Mouse (Mus musculus) cerebellum, adult 9-10 months (tissue): ENCODE data around the gene Bud23.
"Not testable (repeated sequence)": the region's sequence is repeated elsewhere in the genome, so short reads cannot be mapped to it uniquely, and the experiment has no call there.

Experiments used
- DNase-seq: peaks from one replicate; pipeline ENCODE4 v3.0.0; 2022

The Bud23 gene

DNA sequence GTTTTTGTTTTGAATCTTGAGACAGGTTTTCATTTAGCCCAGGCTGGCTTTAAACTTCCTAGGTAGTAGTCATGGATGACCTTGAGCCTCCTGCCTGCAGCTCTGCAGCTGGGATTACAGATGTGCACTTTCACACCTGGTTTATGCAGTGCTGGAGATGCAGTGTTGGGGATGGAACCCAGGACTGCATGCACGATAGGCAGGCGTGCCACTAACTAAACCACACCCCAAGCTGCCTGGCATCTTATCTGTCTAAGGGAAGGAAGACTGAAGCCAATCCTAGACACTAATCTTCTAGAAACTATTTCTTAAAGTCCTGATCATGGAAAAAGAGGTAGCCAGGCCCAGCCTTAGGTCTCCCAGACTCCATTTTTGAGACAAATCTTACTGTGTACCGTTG lies 5.7 kb upstream of the Bud23 start:
- no peak for DNase-seq

DNA sequence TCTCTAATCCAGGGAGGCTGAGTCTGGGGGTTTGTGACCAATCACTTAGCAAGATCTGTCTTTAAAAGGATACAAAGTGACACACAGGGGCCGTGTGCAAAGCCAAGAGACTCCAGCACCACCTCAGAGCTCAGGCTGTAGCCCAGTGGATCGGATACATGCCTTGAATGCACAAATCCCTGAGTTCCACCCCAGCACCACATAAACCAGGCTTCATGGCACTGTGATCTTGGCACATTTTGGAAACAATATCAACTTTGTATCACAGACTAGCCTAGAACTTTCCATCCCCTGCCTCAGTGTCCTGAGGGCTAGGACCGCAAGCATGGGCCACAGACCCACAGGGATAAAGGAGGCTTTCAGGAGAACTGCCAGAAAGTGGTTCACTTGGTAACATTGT lies 1.2 kb upstream of the Bud23 start:
- DNase-seq = no peak

DNA sequence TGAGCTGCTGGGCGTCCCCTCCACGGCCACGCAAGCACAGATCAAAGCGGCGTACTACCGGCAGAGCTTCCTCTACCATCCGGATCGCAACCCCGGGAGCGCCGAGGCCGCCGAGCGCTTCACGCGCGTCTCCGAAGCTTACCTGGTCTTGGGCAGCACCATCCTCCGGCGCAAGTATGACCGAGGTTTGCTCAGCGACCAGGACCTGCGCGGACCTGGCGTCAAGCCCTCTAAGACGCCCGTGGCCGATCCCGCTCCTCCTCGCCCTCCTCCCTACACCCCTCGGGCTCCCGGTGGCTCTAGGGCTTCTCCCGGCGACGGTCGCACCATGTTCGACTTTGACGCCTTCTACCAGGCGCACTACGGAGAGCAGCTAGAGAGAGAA lies 385 bp downstream of the Bud23 start:
- no peak for DNase-seq

DNA sequence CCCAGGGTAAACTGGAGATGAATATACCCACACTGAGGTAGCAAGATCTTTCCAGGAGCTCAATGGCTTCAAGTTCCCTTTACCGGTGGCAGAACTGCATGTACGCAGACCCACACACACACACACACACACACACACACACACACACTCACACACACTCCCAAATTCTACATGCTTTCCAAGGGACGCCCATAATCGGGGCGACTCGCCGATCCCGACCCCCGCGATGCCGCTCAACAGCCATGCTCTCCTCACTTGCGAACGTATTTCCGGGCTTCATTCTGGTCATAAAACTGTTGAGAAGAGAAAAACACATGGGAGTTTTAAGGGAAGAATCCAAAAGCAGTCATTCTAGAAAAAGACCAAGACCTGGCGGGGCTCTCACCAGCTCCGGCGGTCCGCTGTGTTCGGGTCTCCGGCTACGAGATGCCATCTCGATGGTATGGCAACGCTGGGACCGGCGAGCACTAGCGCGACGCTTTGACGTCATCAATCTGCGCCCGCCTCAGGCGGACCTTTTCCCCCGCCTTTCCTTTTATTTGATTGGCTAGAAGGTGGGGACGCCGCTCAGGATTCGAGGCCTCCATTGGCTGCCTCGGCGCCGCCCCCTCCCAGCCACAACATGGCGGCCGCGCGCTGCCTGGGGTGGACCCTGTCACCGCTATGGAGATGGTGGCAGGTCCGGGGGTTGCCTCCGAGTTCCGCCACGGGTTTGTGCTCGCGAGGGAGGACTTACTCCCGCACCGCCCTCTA lies 954 bp downstream of the Bud23 start, which contains the start of gene Dnajc30:
Dnajc30 (plus strand) TSS at position 574 of the 753 bp plus-strand sequence.
- DNase-seq = peak; percentile 97

DNA sequence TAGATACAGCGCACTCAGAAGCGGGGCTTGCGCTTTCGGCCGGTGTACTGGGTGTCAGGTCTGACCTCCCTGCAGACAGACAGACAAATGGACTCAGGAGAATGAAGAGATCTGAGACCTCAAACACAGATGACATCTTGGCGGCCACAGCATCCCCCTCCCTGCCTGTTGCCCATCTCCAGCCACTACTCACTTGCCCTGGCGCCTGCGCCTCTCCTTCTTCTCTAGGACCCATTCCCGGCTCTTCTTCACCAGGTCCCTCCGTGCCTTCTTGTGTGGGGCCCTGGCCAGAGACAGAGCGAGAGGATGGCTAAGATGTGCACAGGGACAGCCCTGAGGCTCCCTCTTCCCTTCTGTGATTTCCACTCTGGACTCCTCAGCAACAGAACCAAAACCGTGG lies 11.4 kb downstream of the Bud23 start:
- DNase-seq = no peak

DNA sequence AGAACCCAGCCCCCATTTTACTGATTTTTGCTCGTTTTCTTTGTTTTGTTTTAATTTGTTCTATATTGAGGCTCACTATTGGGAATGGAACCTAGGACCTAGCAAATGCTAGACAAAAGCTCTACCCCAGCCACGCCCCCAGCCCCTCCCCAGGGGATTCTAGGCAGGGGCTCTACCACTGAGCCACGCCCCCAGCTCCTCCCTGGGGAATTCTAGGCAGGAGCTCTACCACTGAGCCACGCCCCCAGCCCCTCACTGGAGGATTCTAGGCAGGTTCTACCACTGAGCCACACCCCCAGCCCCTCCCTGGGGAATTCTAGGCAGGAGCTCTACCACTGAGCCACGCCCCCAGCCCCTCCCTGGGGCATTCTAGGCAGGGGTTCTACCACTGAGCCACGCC lies 15.5 kb downstream of the Bud23 start:
- not testable (repeated sequence) for DNase-seq

DNA sequence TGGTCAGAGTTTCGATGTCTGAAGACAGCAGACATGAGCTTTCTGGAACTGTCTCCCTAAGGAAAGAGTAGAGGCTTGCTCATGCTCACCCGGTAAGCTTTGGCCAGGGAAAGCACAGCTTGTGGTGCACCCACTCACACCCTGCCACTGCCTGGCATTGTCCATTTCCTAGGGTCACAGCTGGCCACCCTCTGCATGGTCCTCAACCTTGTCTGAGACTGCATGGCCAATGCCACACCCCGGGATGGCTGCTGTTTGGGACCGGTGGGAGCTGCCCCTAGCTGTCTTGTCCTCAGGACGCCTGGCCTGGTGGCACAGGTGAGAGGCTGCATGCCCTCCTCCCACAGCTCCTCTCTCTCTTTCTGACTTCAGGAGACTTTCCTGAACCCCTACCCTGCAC lies 16.2 kb downstream of the Bud23 start:
- no peak for DNase-seq

DNA sequence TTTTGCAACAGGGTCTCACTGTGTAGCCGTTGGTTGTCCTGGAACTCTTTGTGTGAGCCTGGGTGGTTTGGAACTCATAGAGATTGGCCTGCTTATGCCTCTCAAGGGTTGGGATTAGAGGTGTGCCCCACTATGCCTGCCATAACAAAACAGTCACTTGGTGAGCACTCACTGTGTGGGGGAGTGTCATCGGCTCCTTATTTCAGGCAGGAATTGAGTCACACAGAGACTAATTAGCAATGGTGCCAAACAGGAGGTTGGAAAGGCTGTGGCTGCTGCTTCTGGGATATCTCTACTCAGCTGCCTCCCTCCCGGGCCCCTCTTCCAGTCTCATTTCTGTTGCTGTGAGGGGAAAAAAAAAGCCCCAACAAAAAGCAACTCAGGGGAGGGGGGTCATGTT lies 20.2 kb downstream of the Bud23 start:
- DNase-seq = no peak

DNA sequence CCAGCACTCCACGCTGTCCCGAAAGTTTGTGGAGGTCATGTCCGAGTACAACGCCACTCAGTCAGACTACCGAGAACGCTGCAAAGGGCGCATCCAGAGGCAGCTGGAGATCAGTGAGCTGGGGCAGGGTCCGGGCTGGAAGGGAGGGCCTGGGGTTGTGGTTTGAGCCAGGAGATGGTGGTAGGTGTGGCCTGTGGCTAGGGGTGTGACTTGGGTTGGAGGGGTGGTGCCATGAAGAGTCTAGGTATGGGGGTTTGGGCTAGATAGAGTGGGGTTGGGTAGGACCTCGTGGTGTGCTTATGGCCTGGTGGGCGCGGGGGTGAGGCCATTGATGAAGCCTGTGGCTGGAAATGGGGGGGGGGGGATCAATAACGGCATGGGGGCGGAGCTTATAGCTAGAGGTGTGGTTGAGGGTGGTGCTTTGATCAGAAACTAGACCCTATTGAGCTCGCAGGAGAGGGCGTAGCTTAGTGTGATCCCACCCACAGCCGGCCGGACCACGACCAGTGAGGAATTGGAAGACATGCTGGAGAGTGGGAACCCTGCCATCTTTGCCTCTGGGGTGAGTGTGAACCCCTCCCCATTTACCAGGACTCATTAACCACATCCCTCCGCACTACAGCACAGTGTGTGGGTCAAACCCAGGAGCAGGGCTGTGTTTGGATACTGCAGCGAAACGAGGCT lies 22.5 kb downstream of the Bud23 start:
- no peak for DNase-seq

DNA sequence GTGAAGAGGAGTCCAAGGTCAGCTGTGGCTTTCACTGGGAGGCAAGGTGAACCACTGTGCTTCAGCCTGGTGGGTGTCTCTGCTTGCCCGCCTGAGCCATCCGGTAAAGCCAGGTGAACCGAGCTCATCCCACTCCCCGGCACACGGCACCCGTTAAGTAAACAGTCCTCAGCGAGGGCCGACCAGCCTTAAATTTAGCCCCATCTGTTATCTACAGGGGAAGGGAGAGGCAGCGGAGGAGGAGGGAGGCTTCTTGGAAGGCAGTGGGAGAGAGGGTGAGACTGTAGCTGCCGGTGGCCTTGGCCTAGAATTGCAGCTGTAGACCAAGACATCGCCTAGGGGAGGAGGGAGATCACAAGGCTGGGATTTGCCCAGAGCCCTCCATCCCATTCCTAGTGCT lies 24.0 kb downstream of the Bud23 start:
- no peak for DNase-seq

DNA sequence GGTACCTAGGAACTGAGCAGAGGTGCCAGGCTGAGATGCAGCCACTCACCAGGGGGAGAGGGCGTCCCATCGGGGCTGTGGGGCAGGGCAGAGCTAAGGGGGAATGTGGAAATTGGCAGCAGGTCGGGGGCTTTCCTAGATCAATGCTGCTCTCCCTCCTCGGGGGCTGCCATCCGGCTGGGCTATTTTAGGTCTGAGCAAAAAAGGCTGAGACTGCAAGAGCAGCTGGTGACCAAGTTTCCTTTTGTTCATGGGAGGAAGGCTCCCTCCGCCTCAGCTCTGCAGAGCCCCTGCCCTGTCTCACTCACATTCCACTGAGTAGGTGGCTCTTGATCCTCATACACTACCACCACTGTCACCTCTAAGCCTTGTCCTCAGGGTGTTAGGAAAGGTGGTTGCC lies 24.7 kb downstream of the Bud23 start:
- no peak for DNase-seq

DNA sequence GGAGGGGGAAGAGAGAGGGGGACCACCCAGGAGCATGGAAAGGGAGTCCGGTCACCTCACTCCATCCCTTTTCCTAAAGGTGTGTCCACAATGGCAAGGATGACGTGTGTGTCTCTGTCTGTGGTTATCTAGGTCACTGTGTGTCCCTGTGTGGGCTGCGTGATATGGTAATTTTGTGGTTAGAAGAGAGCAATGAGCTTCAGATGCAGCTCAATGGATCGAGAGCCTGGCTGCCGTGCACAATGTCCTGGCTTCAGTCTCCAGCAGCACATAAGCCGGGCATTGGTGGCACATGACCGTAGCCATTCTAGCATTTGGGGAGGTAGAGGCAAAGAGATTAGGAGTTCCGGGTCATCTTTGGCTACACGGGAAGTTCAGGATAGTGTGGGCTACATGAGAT lies 25.2 kb downstream of the Bud23 start:
- DNase-seq = no peak

DNA sequence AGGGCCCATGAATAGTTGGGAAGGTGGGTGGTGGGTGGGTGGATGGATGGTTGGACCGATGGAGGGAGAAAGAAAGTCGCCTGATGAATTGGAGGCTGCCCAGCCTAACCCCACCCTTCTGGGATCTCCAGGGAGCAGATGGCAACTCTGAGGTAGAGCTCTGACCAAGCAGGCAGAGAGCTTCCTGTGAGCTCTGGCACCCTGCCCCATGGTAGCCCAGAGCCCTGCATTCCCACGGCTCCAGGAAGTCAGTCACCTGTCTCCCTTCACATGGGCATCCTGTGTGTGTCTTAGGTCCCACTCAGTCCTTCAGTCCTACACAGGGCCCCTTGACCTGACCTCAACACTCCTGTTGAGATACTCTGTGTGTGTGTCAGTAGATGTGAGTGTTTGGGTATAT lies 26.8 kb downstream of the Bud23 start:
- DNase-seq = no peak

DNA sequence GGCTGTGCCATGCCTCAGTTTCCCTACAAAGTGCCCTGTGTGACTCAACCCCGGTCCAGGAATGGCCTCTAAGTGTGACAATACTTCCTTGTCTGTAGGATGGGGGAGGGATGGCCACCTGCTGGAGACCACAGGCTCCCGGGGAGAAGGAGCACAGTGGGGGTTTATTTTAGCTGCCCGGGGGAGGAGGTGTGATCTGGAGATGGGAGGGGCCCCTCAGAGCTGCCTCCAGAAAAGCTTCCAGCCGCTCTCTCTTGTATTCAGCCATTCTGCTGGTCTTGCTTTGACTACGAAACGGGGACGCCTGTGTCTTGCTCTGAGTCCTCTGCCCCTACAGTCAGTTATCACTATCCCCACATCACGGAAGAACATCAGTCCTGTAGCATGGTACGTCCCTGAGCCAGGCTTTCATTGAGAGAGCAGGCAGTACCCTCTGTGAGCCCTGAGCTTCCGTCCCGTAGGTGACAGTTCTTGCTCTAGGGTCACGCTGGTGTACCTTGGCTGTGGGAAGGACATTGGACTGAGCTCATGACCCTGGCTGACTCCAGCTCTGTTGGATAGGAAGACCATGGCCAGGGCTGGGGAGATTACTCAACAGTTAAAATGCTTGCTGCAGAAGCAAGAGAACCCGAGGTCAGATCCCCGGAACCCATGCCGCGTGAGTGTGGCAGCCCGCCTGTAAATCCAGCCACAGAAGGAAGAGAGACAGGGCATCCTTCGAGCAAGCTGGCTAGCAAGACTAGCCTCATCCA lies 29.0 kb downstream of the Bud23 start:
- no peak for DNase-seq

DNA sequence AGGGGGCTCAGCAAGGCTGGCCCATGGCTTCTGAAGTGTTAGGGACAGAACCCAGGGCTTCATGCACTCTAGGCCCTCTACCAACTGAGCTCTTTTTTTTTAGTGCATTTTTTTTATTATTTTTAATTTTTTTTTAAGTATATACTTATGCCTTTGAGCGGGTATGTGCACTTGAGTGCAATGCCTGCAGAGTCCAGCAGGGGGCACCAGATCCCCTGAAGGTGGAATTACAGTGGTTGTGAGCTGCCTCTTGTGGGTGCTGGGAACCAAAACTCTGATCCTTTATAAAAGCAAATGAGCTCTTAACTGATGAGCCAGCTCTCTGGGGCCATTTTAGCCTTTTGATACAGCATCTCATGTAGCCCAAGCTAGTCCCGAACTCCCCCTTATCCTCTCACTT lies 30.2 kb downstream of the Bud23 start:
- no peak for DNase-seq

DNA sequence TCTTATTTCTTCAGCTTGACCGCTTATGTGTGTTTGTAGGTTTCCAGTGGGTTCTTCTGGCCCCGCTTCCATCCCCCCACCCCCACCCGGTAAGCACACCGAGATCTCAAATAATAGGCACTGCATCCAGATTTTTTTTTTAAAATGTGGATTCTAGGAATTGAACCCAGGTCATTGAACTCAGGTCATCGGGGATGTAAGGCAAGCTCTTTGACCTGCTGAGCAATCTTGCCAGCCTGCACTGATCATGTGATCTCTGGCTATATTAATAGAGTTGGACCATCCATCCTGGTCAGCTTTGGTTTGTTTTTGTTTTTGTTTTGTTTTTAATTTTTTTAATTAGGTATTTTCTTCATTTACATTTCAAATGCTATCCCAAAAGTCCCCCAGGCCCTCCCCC lies 32.2 kb downstream of the Bud23 start:
- DNase-seq = no peak

DNA sequence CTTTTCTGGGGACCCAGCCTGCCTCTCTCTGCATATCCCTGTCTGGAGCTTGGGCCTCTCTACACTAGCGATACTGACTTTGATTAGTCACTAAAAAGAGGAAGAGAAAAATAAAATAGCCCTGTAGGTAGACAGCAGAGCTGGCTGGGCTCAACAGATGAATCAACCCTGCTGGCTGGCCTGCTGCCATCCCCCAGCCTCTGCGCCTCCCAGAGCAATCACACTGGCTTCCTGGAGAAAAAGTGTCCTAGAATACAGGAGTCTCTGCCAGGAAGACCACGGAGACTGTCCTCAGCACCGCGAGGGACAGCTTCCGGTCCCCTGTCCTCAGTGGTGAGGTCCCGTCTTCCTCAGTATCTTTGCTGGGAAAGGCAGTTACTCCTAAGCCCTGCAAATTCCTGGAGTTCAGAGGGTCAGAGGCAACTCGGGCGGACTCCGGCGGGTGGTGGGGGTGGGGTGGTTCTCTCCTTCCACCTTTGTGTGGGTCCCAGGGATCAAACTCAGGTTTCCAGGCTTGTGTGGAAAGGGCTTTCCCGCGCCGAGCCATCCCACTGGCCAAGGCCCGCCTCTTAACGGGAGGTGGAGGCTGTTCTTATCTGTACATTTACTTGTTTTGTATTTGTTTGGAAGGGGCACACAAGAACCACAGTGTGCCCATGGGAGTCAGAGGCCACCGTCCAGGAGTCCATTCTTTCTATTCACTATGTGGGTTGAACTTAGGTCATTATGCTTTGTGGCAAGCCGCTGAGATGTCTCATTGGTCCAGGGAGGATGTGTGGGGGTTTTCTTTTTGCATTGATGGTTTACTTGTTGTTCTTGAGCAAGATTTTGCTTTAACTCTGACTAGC lies 35.5 kb downstream of the Bud23 start:
- DNase-seq = peak; percentile 72

DNA sequence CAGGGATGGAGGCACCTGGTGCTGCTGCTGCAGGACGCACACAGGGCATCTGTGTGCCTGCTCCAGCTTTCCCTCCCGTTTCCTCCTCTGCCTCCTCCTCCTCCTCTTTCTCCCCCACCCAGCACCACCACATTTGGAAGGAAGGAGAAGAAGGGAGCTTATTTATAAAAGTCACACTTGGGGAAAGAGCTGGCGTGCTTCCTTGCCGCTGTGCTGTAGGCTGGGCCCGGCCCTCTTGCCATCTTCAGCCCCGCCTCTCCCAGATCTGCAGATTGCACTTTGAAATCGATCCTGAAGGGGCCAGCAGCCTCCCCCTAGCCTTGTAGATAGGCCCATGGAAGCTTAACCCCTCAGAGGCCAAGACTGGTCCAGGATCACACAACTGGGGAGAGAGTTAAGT lies 38.9 kb downstream of the Bud23 start:
- no peak for DNase-seq

DNA sequence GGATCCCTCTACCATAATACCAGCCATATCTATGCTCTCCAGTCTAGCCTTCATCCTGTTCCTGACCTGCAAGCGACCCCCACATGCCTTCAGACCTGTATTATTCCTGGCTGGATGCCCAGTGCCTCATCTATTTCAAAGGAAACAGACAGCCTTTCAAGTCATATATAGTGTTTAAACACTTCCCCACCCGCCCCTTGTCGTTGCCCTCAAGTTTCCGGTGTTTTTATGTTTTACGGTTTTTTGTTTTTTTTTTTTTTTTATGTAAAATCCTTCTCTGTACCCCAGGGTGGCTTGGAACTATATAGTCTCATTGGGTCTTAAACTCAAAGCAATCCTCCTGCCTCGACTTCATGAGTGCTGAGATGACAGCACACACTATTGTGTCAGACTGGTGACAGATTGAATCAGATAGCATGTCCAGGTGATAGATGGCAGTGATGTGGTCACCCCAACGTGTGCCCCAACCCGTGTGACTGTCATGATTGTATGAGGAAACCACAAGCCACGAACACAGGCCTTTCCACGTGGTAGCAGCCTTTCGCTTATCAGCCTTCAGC lies 40.0 kb downstream of the Bud23 start:
- DNase-seq = no peak

DNA sequence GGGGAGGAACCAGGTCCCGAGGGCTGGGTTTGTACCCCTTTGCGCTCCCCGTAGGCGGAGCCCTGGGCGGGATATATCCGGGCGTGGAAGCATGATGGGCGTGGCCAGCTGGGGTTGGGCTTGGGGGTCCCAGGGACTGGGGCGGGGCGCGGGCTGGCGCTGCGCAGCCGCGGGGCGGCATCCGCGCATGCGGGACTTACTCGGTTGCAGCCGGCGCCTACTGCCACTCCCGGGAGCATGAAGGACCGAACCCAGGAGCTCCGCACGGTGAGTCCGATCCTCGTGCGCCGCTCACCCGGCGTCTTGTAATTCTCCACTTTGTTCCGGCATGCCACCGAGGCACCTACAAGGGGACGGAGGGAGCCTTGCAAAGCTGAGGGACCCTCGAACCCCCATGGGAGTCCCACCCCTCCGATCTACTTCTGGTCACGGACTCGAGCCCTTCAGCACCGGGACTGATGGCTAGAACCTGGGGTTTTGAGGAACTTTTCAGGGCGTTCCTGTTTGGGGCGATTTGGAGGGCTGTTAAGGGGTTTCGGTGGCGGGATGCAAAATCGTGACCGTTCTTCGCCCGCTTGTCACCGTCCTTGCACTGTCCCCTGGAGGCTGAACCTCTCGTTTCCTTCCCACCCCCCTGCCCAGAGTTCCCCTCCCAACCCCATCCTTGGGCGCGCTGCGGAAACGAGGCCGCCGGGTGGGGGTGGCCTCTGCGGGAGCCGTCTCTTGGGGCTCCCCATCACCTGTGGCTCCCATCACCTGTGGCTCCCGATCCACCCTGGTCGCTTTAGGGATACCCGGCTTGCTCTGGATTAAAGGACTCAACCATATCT lies 41.2 kb downstream of the Bud23 start, which contains the start of gene Stx1a:
Stx1a (plus strand) TSS at position 139 of the 830 bp plus-strand sequence.
- peak; percentile 26 for DNase-seq

DNA sequence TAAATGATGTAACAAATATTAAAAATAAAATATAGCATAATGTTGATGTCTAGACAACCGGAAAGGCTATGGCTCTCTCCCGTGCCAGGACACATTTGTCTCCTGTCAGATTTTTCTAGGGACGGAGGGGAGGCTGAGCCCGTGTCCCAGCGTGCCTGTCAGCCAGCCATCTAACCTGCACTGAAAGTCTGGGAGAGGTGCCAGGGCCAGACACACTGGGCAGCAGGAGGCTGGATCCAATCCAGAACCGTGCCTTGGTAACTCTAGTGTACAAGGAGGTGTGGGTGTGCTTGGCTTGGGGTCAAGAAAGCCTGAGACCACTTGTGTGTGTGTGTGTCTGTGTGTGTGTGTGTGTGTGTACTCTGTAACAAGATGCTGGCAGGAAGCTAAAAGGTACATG lies 42.9 kb downstream of the Bud23 start:
- peak; percentile 94 for DNase-seq
